Mouse (Mus musculus): ENCODE measurements at regions not wholly inside any gene's neighbourhood (a gene's known extent, or its start where the extent isn't known, plus 50 kb on each side); places are given as distances from the start of the nearest gene placed in this dataset.

DNA sequence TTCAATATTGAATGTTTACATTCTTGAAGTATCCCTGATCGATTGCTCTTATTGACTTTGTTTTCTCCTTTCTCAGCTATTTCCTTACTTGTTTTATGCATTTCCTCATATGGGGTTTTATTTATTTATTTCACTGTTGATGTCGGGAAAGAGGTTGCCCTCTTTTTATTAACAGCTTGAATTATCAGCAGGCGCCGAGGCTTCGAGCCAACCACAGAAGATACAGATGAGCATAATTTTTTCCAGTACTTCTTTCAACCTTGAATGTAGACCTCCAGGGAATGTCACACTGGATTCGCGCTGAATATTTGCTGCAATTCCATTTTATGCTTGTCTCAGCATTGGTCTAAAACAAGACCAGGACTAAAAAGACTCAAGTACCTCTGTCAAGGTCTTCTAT, 183.4 kb upstream of the Cntn6 start:
- H3K27ac ChIP-seq (ENCODE audit: low read depth, low read length) = no peak overlapping the region
- WGBS = 66% methylated on average over 7 of the region's 7 CpGs

DNA sequence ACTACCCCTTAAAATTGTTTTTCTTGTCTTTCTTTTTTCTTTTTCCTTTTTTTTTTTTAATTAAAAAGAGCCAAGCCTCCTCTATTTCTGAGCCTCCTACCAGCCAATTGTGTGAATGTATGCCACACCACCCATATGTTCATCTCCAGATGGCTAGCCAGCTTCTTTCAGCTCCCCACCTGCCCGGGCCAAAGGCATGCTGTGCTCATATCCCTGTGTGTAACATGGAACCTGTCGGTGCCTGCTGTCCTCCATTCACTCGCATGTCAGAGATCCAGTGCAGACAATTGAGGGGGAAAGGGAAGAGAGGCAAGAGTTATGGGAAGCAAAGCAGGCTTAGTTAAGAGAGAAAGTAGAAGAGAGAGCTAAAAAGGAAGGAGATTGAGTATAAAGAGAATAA, 179.6 kb upstream of the Cntn6 start:
- ATAC-seq = peak; percentile 95
- Histone ChIP-seq H3K27ac (ENCODE audit: low read depth, low read length) (no peak overlapping the region), H3K27me3 (replicated peaks; ENCODE audit: control insufficient read depth, insufficient read depth, low read length) (no peaks in the 10 kb centered on the region), H3K36me3 (ENCODE audit: control insufficient read depth, insufficient read depth, low read length) (no peaks in the 10 kb centered on the region), H3K4me1 (ENCODE audit: control insufficient read depth, insufficient read depth, low read depth, low read length) (no peaks in the 10 kb centered on the region), H3K9ac (ENCODE audit: low read depth, low read length) (no peak overlapping the region), H3K4me2 (ENCODE audit: low read length) (no peak overlapping the region), H3K9me3 (ENCODE audit: control insufficient read depth, low read length) (no peaks in the 10 kb centered on the region), H3K4me3 (ENCODE audit: low read length) (no peak overlapping the region)
- WGBS = 33% methylated on average over 3 of the region's 3 CpGs

More for the DNA sequence above, 183.4 kb upstream of the Cntn6 start:
- Histone ChIP-seq H3K4me3 (ENCODE audit: low read length) (no peak overlapping the region), H3K9me3 (ENCODE audit: control insufficient read depth, low read length) (no peaks in the 10 kb centered on the region), H3K4me2 (ENCODE audit: low read length) (no peak overlapping the region), H3K36me3 (ENCODE audit: control insufficient read depth, insufficient read depth, low read length) (no peaks in the 10 kb centered on the region), H3K9ac (ENCODE audit: low read depth, low read length) (no peak overlapping the region), H3K27me3 (replicated peaks; ENCODE audit: control insufficient read depth, insufficient read depth, low read length) (no peaks in the 10 kb centered on the region), H3K4me1 (ENCODE audit: control insufficient read depth, insufficient read depth, low read depth, low read length) (no peaks in the 10 kb centered on the region)
- ATAC-seq = no peak

DNA sequence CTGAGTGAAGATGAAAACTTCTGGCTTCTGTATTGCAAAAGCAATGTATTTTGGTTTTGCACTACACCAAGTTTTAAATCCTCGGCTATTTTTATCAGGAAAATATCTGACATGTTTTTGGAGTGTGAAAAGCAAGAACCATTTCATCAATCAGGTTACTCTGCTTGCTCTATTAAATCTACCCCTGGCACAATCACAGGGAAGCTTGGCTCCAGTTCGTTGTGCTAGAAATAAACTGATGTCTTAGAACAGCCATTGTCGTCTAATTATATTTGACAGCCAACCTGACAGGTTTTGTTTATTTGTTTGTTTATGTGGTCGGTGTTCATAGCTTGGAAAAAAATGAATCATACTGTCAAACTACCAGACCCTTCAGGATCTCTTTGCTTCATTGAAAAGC, 174.1 kb upstream of the Cntn6 start:
- Histone ChIP-seq H3K36me3 (ENCODE audit: control insufficient read depth, insufficient read depth, low read length) (no peaks in the 10 kb centered on the region), H3K9ac (ENCODE audit: low read depth, low read length) (no peak overlapping the region), H3K4me2 (ENCODE audit: low read length) (no peak overlapping the region), H3K27ac (ENCODE audit: low read depth, low read length) (no peak overlapping the region), H3K9me3 (ENCODE audit: control insufficient read depth, low read length) (no peaks in the 10 kb centered on the region), H3K4me3 (ENCODE audit: low read length) (no peak overlapping the region), H3K4me1 (ENCODE audit: control insufficient read depth, insufficient read depth, low read depth, low read length) (no peaks in the 10 kb centered on the region), H3K27me3 (replicated peaks; ENCODE audit: control insufficient read depth, insufficient read depth, low read length) (no peaks in the 10 kb centered on the region)
- 75% methylated on average over 4 of the region's 4 CpGs for WGBS
- no peak for ATAC-seq

DNA sequence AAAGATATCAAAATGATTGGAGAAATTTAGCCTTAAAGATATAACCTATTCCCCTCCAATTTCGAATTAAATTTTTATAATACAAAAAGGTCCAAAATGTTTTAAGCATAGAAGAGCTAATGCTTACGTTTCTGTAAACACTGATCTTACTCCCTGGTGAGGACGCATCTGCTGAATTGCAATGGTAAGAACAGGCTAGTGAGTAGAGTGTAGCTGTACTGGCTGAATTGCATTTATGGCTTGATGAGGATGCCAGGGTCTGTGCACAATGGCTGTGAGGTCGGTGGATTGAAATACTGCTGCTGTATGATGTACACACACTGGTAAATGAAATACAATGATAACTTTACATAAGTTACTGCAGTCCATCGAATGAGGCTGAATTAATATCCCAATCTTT, 170.4 kb upstream of the Cntn6 start:
- ATAC-seq = no peak
- Histone ChIP-seq H3K9ac (ENCODE audit: low read depth, low read length) (no peak overlapping the region), H3K27ac (ENCODE audit: low read depth, low read length) (no peak overlapping the region), H3K36me3 (ENCODE audit: control insufficient read depth, insufficient read depth, low read length) (no peaks in the 10 kb centered on the region), H3K9me3 (ENCODE audit: control insufficient read depth, low read length) (no peaks in the 10 kb centered on the region), H3K4me3 (ENCODE audit: low read length) (no peak overlapping the region), H3K4me1 (ENCODE audit: control insufficient read depth, insufficient read depth, low read depth, low read length) (no peaks in the 10 kb centered on the region), H3K27me3 (replicated peaks; ENCODE audit: control insufficient read depth, insufficient read depth, low read length) (no peaks in the 10 kb centered on the region), H3K4me2 (ENCODE audit: low read length) (no peak overlapping the region)
- WGBS = 84% methylated on average over 5 of the region's 5 CpGs

DNA sequence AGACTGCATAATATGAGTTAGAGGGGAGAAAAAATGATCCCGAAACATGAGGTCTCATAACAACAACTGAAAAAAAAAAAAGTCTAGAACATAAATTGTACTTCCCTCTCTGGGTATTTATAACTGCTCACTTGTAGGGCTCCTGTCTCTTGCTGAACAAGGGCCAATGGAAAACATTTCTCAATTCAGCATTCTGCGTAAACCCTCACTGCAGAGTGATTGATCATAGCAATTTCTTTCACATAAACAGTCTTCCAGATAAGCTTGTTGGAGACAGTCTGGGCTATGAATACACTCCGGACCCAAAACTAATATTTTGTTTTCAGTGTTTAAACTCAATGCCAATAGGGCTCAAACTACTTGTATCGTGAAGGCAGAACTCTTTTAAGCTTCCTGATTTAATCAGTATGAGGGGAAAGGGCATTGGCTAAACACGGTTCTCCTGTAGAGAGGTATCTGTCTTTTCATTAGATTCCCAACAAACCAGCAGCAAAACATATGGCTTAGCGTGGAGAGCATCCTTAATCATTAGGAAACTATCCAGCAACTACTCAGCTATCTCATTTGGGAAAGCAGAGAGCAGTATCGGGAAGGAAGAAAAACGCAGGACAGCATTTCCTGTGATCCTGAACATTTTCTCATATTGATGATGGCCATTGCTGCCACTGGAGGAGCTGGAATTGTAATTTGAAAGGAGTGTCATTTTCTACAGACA, 153.3 kb upstream of the Cntn6 start:
- Histone ChIP-seq H3K27ac (ENCODE audit: low read depth, low read length) (no peak overlapping the region), H3K9me3 (ENCODE audit: control insufficient read depth, low read length) (no peaks in the 10 kb centered on the region), H3K4me2 (ENCODE audit: low read length) (no peak overlapping the region), H3K9ac (ENCODE audit: low read depth, low read length) (no peak overlapping the region), H3K4me3 (ENCODE audit: low read length) (no peak overlapping the region), H3K4me1 (ENCODE audit: control insufficient read depth, insufficient read depth, low read depth, low read length) (no peaks in the 10 kb centered on the region), H3K36me3 (ENCODE audit: control insufficient read depth, insufficient read depth, low read length) (no peaks in the 10 kb centered on the region), H3K27me3 (replicated peaks; ENCODE audit: control insufficient read depth, insufficient read depth, low read length) (no peaks in the 10 kb centered on the region)
- ATAC-seq = peak; percentile 58; the same call in 1 of the 2 replicates
- 68% methylated on average over 8 of the region's 8 CpGs for WGBS

DNA sequence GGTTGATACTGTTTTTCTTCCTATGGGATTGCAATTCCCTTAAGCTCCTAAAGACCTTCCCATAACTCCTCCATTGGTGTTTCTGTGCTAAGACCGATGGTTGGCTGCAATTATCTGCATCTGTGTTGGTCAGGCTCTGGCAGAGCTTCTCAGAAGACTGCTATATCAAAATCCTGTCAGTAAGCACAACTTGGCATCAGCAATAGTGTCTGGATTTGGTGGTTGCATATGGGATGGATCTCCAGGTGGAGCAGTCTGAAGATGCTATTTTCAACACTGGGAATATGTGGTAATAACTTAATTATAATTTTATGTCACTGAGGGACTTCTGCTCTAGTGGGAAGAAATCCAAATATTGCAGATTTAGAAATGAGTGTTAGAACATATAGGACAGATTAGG, 148.6 kb upstream of the Cntn6 start:
- Histone ChIP-seq H3K9ac (ENCODE audit: low read depth, low read length) (no peak overlapping the region), H3K27ac (ENCODE audit: low read depth, low read length) (no peak overlapping the region), H3K4me3 (ENCODE audit: low read length) (no peak overlapping the region), H3K4me1 (ENCODE audit: control insufficient read depth, insufficient read depth, low read depth, low read length) (no peaks in the 10 kb centered on the region), H3K27me3 (replicated peaks; ENCODE audit: control insufficient read depth, insufficient read depth, low read length) (no peaks in the 10 kb centered on the region), H3K36me3 (ENCODE audit: control insufficient read depth, insufficient read depth, low read length) (no peaks in the 10 kb centered on the region), H3K4me2 (ENCODE audit: low read length) (no peak overlapping the region), H3K9me3 (ENCODE audit: control insufficient read depth, low read length) (no peaks in the 10 kb centered on the region)
- ATAC-seq = no peak
- WGBS = 78% methylated on average over 1 of the region's 1 CpGs

Measured in hindbrain, embryonic 16.5 days (tissue).